Mouse (Mus musculus): ENCODE measurements at regions not wholly inside any gene's neighbourhood (a gene's known extent, or its start where the extent isn't known, plus 50 kb on each side); places are given as distances from the start of the nearest gene placed in this dataset.

DNA sequence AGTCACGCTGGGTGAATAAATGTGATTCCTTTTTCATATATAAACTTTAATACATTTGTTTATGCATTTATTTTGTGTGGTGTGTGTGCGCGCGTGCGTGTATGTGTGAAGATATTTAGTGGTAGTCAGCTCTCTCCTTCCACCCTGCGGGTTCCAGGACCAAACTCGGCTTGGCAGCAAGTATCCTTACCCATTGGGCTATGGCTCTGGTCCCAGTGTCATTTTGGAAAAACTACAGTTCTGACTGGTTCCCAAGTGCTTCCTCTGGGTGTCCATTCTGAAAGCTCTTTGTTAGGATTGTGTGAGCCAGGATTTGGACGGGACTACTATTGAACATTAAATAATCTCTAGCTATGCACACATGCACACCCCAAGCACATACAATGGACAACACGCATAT, 76.3 kb upstream of the Hk2 start:
- TF ChIP-seq CTCF (IDR thresholded peaks at IDR 0.05; ENCODE audit: extremely low read depth, insufficient read length, insufficient replicate concordance, low read depth, low read length): no peak
- no peak for TF ChIP-seq POLR2A (IDR thresholded peaks at IDR 0.05; ENCODE audit: low read depth, low read length)

Measured in small intestine, adult 2 months (tissue).